Mouse (Mus musculus) layer of hippocampus, adult 6 months (tissue): ENCODE results near the gene Rxrb. TPM values are rescaled to one million over a fixed set of nuclear protein-coding genes. Genes with fewer than 3 reads are reported as not detected.

Experiments used
- long read RNA-seq, 2 experiments: library from polyadenylated mRNA; unstranded; transcript quantifications; one replicate each; pipeline ENCODE4 v2.0.0; 2019 to 2020
- microRNA-seq: library from miRNA; unstranded; fragments of <30 nt; microRNA quantifications from one replicate; pipeline ENCODE4 v1.2.0, GENCODE M21; 2020
- polyA plus RNA-seq: library from polyadenylated mRNA; unstranded; fragments of <200 nt; fragmentation: Nextera tagmentation; gene quantifications from 2 replicates; pipeline ENCODE4 v1.2.3, GENCODE M21; 2021

The Rxrb gene
- polyA plus RNA-seq, result 10.4 and 11.9 TPM in 2 replicates
- long read RNA-seq, experiment 1, transcript Rxrb-202 (10 exons, 2,283 nt), result major isoform, 5 of 28 reads
- long read RNA-seq, experiment 1, partial matches to known transcripts, result 16 of 28 reads
- long read RNA-seq, experiment 1, other reads (novel, unspliced or antisense), result 1 of 28 reads
- long read RNA-seq, experiment 2, transcript Rxrb-201 (10 exons, 2,627 nt), result minor isoform, 8 of 75 reads
- long read RNA-seq, experiment 2, transcript Rxrb-202 (10 exons, 2,283 nt), result major isoform, 18 of 75 reads
- long read RNA-seq, experiment 2, transcript Rxrb-207 (10 exons, 2,577 nt), result minor isoform, 10 of 75 reads
- long read RNA-seq, experiment 2, transcript Rxrb-203 (10 exons, 2,502 nt), result minor isoform, 13 of 75 reads
- long read RNA-seq, experiment 2, partial matches to known transcripts, result 17 of 75 reads
- long read RNA-seq, experiment 2, other reads (novel, unspliced or antisense), result 9 of 75 reads

DNA sequence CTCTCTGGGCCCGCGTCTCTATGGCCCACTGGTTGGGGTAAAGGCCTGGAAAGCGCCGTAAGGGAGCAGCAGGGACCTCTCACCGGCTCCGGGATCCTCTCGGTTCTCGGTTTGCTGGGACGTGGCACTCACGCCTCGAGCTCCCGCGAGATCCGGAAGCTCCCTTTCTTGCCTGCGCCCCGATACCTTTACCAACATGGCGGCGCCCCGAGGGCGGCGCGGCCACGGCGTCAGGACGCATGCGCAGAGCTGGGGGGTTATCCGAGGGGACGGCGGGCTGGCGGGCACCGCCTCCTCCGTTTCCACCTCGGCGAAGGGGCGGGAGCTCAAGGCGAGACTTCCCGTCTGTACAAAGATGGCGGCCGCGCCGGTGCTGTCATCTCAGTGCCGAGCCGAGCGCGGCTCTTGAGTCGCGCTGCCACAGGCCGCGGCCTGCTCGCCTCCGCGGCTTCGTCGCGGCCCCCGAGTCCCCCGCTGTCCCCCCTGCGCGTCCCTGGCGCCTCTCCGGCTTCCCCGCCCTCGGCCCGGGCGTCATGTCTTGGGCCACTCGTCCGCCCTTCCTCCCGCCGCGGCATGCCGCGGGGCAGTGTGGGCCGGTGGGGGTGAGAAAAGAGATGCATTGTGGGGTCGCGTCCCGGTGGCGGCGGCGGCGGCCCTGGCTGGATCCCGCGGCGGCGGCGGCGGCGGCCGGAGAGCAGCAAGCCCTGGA, at the start of gene Rxrb, which contains the start of gene Slc39a7:
Gene Rxrb, plus strand, starts transcription at position 348 of the 709 bp plus-strand sequence.
Gene Slc39a7, minus strand, starts transcription at position 218 of the 709 bp plus-strand sequence.

DNA sequence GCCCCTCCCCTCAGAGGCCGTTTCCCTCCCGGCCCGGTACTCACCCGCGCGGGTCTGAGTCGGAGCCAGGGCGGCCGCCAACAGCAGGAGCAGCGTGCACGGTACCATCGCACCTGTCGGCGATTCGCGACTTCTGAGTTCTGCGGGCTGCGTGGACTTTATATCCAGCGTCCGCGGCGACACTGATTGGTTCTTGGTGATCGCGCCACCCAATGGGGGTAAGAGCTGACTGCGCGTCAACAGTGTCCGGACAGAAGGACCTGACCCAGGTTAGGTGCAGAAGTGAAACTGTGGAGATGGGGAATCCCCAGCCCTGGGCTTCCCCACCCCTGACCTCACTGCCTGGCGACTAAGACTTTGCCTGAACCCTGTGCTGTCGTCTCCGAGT, 31.5 kb upstream of the Rxrb start, which contains the start of gene H2-K1:
Gene H2-K1, minus strand, starts transcription at position 198 of the 388 bp plus-strand sequence.

DNA sequence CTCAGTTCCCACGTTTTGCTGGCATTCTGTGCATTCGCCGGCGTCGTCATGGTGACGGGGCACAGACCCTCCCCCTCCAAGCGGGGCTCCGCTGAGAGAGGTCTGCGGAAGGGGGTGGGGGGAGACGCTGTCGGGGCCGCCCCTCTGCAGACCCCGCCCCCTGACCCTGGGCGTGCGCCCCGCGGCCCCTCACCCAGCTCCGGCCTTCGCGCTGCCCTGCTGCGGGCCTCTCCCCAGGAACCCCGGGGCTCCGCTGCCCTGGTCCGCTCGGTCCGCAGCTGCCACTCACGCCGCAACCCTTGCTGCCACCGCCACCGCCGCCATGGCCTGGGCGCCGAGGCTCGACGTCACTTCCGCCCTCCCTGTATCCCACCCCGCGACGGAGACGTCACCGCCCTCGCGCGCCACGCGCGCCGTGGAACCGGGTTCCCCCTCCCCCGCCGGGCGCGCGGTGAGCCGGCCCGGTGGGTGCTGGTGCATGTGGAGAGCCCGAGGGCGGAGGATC, 7.2 kb upstream of the Rxrb start, which contains the start of gene Ring1:
Gene Ring1, minus strand, starts transcription at position 364 of the 505 bp plus-strand sequence.

DNA sequence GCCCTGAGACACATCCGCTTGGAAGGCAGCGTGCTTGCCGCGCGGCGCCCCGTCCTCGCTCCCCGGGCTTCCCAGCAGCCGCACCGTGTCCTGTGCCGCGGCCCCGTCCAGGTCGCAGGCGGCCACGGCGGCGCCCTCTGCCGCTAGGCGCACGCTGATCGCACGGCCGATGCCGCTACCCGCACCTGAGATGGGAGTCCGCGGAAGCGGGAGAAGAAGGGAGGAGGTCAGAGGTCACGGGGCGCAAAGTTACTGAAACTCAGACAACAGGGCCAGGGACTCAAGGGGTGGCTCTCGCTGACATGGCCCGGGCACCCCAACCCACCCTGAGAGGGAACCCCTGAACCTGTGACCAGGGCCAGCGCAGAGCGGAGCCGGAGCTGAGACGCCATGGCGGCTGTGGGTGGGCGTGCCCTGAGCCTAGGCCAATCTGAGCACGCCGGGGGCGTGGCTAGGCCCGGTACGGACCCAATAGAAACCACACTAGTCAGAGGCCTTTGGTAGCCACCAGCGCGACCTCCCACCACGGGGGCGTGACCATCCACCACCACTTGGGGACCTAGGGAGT, 3.9 kb upstream of the Rxrb start, which contains the start of gene H2-Ke6:
Gene H2-Ke6, minus strand, starts transcription at position 405 of the 568 bp plus-strand sequence.

DNA sequence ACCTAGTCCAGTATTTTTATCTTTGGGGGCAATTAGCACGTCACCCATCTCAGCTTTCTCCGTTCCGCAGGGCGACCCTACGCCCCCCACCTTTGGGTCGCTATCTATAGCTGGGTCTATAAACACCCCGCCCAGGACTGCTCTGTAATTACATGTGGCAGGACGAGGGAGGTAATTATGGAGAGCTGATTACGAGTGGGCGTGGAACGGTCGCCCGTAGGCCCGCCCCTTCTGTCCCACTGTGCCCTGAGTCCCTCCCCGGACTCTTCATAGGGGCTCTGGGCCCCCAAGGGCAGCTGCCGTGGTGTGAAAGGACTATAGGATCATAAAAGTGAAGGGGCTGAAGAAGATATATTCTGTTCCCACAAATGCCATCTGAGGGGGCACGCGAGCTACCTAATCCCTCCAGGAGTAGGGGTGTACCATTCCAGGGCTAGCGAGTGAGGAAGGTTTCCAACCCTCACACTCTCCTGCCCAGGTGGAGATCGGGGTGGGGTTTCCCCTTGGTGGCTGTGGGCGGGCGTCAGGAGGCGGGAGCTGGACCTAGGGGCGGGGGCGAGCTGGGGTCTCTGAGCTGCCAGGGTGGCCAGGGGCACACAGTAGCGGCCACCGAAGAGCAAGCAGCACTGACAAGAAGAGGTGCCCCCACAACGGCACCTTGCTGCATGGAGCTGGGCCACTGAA, 7.4 kb downstream of the Rxrb start, which contains the start of gene Col11a2:
Gene Col11a2, plus strand, starts transcription at position 560 of the 684 bp plus-strand sequence.

Small RNAs within 50 kb of the gene (microRNA-seq; reads per million reads assigned to microRNA genes)
- gene Mir219a-1, result not detected
- gene Mir219c, result not detected

Other genes starting within 250 kb of the Rxrb start
- gene Angptl4, start 250.0 kb upstream of the Rxrb start, polyA plus RNA-seq, result 4.1 and 4.8 TPM in 2 replicates
- 18.6 and 21.5 TPM in 2 replicates for gene Kank3, start 221.3 kb upstream of the Rxrb start, polyA plus RNA-seq
- gene Rps28, start 207.2 kb upstream of the Rxrb start, polyA plus RNA-seq, result 3,625 and 3,721 TPM in 2 replicates
- gene Ndufa7, start 207.2 kb upstream of the Rxrb start, polyA plus RNA-seq, result 965 and 1,137 TPM in 2 replicates
- 51.3 and 62.0 TPM in 2 replicates for gene Cd320, start 188.7 kb upstream of the Rxrb start, polyA plus RNA-seq
- not detected in 2 replicates for gene Gm7029, start 158.0 kb upstream of the Rxrb start, polyA plus RNA-seq
- 0.51 TPM in 1 of 2 replicates, not detected in the other for gene Kifc1, start 141.2 kb upstream of the Rxrb start, polyA plus RNA-seq
- 0.60 and 0.75 TPM in 2 replicates for gene Platr17, start 126.7 kb upstream of the Rxrb start, polyA plus RNA-seq
- 18.8 and 19.0 TPM in 2 replicates for gene Daxx, start 122.4 kb upstream of the Rxrb start, polyA plus RNA-seq
- gene Tapbp, start 115.9 kb upstream of the Rxrb start, polyA plus RNA-seq, result 28.3 and 30.0 TPM in 2 replicates
- 4.5 and 4.6 TPM in 2 replicates for gene Zbtb22, start 115.9 kb upstream of the Rxrb start, polyA plus RNA-seq
- 4.3 and 4.4 TPM in 2 replicates for gene Rgl2, start 102.3 kb upstream of the Rxrb start, polyA plus RNA-seq
- gene Pfdn6, start 91.5 kb upstream of the Rxrb start, polyA plus RNA-seq, result 105 and 106 TPM in 2 replicates
- gene Wdr46, start 91.2 kb upstream of the Rxrb start, polyA plus RNA-seq, result 5.0 and 6.5 TPM in 2 replicates
- gene B3galt4, start 80.3 kb upstream of the Rxrb start, polyA plus RNA-seq, result 2.0 and 2.1 TPM in 2 replicates
- gene Vps52, start 76.0 kb upstream of the Rxrb start, polyA plus RNA-seq, result 48.0 and 48.1 TPM in 2 replicates
- 812 and 816 TPM in 2 replicates for gene Rps18, start 75.8 kb upstream of the Rxrb start, polyA plus RNA-seq
- 37.2 and 44.8 TPM in 2 replicates for gene H2-K1, start 31.5 kb upstream of the Rxrb start, polyA plus RNA-seq
- gene Ring1, start 7.1 kb upstream of the Rxrb start, polyA plus RNA-seq, result 3.7 TPM in 2 replicates
- gene H2-Ke6, start 3.8 kb upstream of the Rxrb start, polyA plus RNA-seq, result 42.0 and 44.5 TPM in 2 replicates
- gene Slc39a7, start 130 bp upstream of the Rxrb start, polyA plus RNA-seq, result 68.1 and 70.9 TPM in 2 replicates
- gene Col11a2, start 7.6 kb downstream of the Rxrb start, polyA plus RNA-seq, result 0.26 and 0.31 TPM in 2 replicates
- 1.9 TPM in 2 replicates for gene H2-Oa, start 60.5 kb downstream of the Rxrb start, polyA plus RNA-seq
- gene H2-DMa, start 87.7 kb downstream of the Rxrb start, polyA plus RNA-seq, result 41.6 and 44.5 TPM in 2 replicates
- gene Brd2, start 90.8 kb downstream of the Rxrb start, polyA plus RNA-seq, result 39.6 and 50.6 TPM in 2 replicates
- 0.23 and 0.52 TPM in 2 replicates for gene H2-DMb2, start 111.5 kb downstream of the Rxrb start, polyA plus RNA-seq
- 4.0 and 6.9 TPM in 2 replicates for gene H2-DMb1, start 121.3 kb downstream of the Rxrb start, polyA plus RNA-seq
- 3.6 and 4.8 TPM in 2 replicates for gene Tap1, start 155.7 kb downstream of the Rxrb start, polyA plus RNA-seq
- 7.6 and 9.3 TPM in 2 replicates for gene Psmb9, start 156.0 kb downstream of the Rxrb start, polyA plus RNA-seq
- gene Psmb8, start 165.9 kb downstream of the Rxrb start, polyA plus RNA-seq, result 25.2 and 28.6 TPM in 2 replicates
- gene Tap2, start 171.7 kb downstream of the Rxrb start, polyA plus RNA-seq, result 9.9 and 12.6 TPM in 2 replicates
- 0.60 and 0.68 TPM in 2 replicates for gene H2-Ob, start 207.1 kb downstream of the Rxrb start, polyA plus RNA-seq
- 7.6 and 18.3 TPM in 2 replicates for gene H2-Ab1, start 225.9 kb downstream of the Rxrb start, polyA plus RNA-seq